Mouse (Mus musculus): ENCODE data around the gene Sgk1. TPM values are rescaled to one million over a fixed set of nuclear protein-coding genes. Genes with fewer than 3 reads are reported as not detected.

Gene Sgk1
- total RNA-seq, 2 experiments from 2014 or later: 64.4 to 65.5 TPM

- DNase-seq (ENCODE audit: low spot score in 2 of 2): no peak
These were observed 115.7 kb downstream of the Sgk1 start for GRCm38 (mm10) chr10:21997550-21998204.

GRCm38 (mm10) chr10:21998503-21999180 is 116.7 kb downstream of the Sgk1 start:
- no peak for DNase-seq (ENCODE audit: low spot score in 2 of 2)

- DNase-seq (ENCODE audit: low spot score in 2 of 2): no peak
These were observed 118.7 kb downstream of the Sgk1 start for GRCm38 (mm10) chr10:22000491-22001306.

DNA sequence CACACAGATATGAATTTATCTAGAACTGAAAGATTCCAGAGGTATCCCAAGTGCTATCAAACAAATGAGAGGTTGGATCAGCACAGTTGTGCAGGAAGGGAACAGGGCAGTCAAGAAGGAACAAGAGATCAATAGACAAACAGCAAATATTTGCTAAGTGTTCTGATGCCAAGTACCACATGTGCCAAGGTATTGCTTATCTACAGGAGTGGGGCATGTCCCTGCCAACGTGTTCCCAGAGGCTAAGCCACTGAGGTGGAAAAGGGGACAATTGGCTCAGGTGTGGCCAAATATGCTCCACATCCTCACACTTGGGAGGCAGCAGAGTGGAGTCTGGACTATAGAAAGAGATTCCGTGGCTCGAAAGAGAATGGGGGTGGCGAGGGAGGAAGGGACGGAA is 119.6 kb downstream of the Sgk1 start:
- no peak for DNase-seq (ENCODE audit: low spot score in 2 of 2)

DNA sequence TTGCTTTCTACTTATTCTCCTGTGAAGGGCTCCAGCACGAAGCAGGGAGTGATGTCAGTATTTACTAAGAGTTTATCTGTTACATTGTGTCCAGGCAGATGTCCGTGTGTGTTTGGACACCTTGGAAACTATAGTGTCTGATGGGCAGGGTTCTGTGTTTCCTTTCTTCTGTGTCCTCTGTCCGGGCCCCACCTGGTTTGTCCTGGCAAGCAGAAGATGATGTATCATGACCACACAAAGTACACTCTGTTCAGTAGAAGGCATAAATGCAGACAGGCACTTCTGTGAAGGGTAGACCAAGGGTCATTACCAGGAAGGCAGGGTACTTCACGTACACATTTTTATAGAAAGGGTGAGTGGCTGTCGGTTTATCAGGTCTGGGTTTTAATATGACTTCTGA is 122.8 kb downstream of the Sgk1 start:
- no peak for DNase-seq (ENCODE audit: low spot score in 2 of 2)

- DNase-seq (ENCODE audit: low spot score in 2 of 2): no peak
These were observed 125.3 kb downstream of the Sgk1 start for GRCm38 (mm10) chr10:22007160-22007801.

DNA sequence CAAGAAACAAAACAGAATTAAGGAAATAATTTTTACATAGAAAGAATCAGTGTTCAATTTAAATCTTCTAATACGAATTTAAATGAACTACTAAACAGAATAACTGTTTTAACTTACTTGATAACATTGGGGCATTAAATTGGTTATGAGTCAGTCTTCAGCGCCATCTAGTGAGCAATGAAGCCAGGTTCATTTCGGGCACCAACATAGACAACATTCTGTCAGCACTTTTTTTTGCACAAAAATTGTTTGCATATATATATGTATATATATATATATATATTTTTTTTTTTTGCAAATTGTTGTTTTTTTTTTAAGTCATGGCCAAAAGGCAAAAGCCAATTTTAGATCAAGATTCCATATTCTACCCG is 125.8 kb downstream of the Sgk1 start:
- peak; percentile 53 to 62 for DNase-seq (ENCODE audit: low spot score in 2 of 2)

DNA sequence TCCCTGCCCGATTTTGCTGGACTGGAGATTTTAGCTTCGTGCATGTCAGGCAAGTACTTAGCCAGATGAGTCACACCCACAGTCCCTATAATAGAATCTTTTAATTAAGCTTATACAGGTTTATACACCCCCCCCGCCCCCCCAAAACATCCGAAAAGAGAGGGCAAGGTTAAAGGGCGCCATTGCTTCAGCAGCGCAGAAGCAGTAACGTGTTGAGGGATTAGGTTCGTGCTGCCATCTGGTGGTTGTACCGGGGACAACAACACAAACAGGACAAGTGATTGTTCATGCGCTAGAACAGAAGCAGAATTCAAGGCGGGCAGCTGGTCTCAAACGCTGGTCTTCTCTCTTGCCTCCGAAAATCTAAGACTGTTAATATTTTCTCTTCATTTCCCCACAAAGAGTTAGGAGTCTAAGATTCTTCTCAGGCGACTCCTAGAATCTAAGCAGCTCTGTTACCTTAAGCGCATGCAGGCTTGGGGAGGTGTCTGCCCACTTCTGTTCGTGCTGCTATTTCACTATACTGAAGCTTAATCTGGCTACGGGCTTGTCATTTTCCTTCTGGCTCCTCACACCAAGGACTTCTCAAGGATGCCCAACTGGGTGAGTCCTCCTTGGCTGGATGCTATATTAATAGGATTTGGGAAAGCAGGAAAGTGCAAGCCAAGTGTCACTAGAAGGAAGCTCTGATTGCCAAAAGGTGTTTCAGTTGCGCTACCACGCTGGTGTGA is 128.3 kb downstream of the Sgk1 start:
- DNase-seq (ENCODE audit: low spot score in 2 of 2): peak; percentile 89 to 91

- DNase-seq (ENCODE audit: low spot score in 2 of 2): no peak
These were observed 135.6 kb downstream of the Sgk1 start for GRCm38 (mm10) chr10:22017469-22018159.

- DNase-seq (ENCODE audit: low spot score in 2 of 2): no peak
These were observed 136.6 kb downstream of the Sgk1 start for GRCm38 (mm10) chr10:22018618-22019017.

DNA sequence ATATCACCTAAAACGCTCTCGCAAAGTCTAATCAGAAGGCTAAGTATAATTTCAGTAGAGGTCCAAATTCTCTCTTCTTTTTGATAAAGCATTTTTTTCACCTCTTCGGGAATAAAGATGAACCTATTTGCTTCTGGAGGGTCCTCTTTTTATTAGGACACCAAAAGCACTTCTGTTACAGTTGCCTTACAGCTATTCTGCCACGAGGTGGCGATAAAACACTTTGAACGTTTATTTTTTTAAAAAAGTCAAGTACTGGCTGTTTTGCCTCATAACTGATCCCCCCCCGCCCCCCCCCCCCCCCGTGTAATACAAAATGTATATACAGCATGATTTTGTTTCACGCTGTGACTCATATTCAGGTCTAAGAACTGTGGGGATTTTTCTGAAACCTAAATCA is 152.3 kb downstream of the Sgk1 start:
- peak; percentile 51 to 52 for DNase-seq (ENCODE audit: low spot score in 2 of 2)

DNA sequence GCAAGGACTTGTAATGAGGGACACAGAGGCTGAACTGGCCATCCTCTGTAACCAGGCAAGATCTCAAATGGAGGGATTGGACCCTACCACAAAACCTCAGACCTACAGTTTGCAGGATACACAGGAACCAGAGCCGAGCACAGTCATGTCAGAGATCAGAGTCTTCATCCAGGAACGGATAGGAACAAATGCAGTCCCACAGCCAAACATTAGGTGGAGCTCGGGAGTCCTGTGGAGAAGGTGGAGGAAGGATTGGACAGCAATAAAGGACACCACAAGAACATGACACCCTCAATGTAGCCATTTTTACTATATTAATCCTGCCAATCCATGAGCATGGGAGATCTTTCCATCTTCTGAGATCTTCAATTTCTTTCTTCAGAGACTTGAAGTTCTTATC is 154.3 kb downstream of the Sgk1 start:
- DNase-seq (ENCODE audit: low spot score in 2 of 2): peak; percentile 42 to 58

Other genes starting within 250 kb of the Sgk1 start
- not detected for gene 4930444G20Rik, start 185.9 kb downstream of the Sgk1 start, total RNA-seq (2021)

Measured in layer of hippocampus, postnatal 10 days (tissue).